Mouse (Mus musculus) liver, postnatal 0 days (tissue): ENCODE data around the gene Gm6899. TPM values are rescaled to one million over a fixed set of nuclear protein-coding genes. Genes with fewer than 3 reads are reported as not detected.
A peak's percentile ranks its signal among the peaks of the same experiment; 100 is the strongest.

Experiments used
- ATAC-seq: fragments of 200-750 bp; cut with Nextera tagmentation; 2 replicates; pipeline ENCODE4 v1.8.0; 2017; ENCODE audit warnings: mild to moderate bottlenecking, moderate library complexity
- DNase-seq: peaks from one replicate; pipeline ENCODE4 v3.0.0-alpha.2; 2016
- H3K27ac ChIP-seq: fragments of 300-500 bp; sonication (generic); 2 replicates; pipeline ENCODE4 v1.5.1; 2014; ENCODE audit warnings: antibody characterized with exemption, moderate library complexity, mild to moderate bottlenecking, low read depth
- H3K27me3 ChIP-seq: fragments of 300-500 bp; sonication (generic); 2 replicates; pipeline ENCODE4 v1.6.1; 2014; ENCODE audit warnings: low read length, control low read depth, mixed read lengths; ENCODE audit not compliant: insufficient read depth
- H3K36me3 ChIP-seq: fragments of 300-500 bp; sonication (generic); replicated peaks from 2 replicates; pipeline ENCODE4 v1.6.1; 2014; ENCODE audit warnings: mild to moderate bottlenecking, control low read depth, low read length, moderate library complexity, mixed read lengths; ENCODE audit not compliant: insufficient read depth
- H3K4me1 ChIP-seq: fragments of 300-500 bp; sonication (generic); 2 replicates; pipeline ENCODE4 v1.6.1; 2014; ENCODE audit warnings: antibody characterized with exemption, mild to moderate bottlenecking, control low read depth; ENCODE audit not compliant: insufficient read depth
- H3K4me2 ChIP-seq: fragments of 300-500 bp; sonication (generic); 2 replicates; pipeline ENCODE4 v1.6.1; 2014; ENCODE audit warnings: low read depth, mild to moderate bottlenecking, low read length, moderate library complexity, mixed read lengths
- H3K4me3 ChIP-seq: fragments of 300-500 bp; sonication (generic); 2 replicates; pipeline ENCODE4 v1.5.1; 2014; ENCODE audit warnings: low read depth, low read length
- H3K9ac ChIP-seq: fragments of 300-500 bp; sonication (generic); replicated peaks from 2 replicates; pipeline ENCODE4 v1.6.1; 2014; ENCODE audit warnings: mild to moderate bottlenecking, moderate library complexity
- H3K9me3 ChIP-seq: fragments of 300-500 bp; sonication (generic); 2 replicates; pipeline ENCODE4 v1.6.1; 2016; ENCODE audit warnings: mild to moderate bottlenecking, control low read depth, low read length, mixed read lengths
- CTCF ChIP-seq: sonication (generic); IDR thresholded peaks from 2 replicates; pipeline ENCODE4 v1.5.1; 2016; ENCODE audit warnings: antibody characterized with exemption, low read depth
- EP300 ChIP-seq: IDR thresholded peaks from 2 replicates; pipeline ENCODE4 v1.6.1; 2016; ENCODE audit warnings: antibody characterized with exemption, low read depth, mild to moderate bottlenecking
- WGBS: fragments of 180-500 bp; shearing (Covaris S2); extraction: QIAGEN DNeasy Blood & Tissue Kit; methylation state at CpG from one replicate; pipeline ENCODE4 v1.1.7; 2014; ENCODE audit not compliant: insufficient replicate concordance; 5-methylcytosine and 5-hydroxymethylcytosine counted together
- polyA plus RNA-seq: library from polyadenylated mRNA; unstranded; fragments of >200 nt; fragmentation: Nextera tagmentation; extraction: Ambion mirVana; gene quantifications from 2 replicates; pipeline ENCODE4 v1.2.1, GENCODE M21; 2015

Gm6899 gene
- polyA plus RNA-seq, 1 experiment from 2014 or later = not detected

- TF ChIP-seq EP300 = no peak
- no peak for TF ChIP-seq CTCF
- WGBS = 71% methylated on average over 1 of the region's 1 CpGs
- Histone ChIP-seq H3K9ac (no peak overlapping the region), H3K27ac (no peak overlapping the region), H3K4me3 (no peak overlapping the region), H3K4me2 (no peak overlapping the region), H3K36me3 (no peaks in the 10 kb centered on the region), H3K27me3 (no peaks in the 10 kb centered on the region), H3K9me3 (no peaks in the 10 kb centered on the region), H3K4me1 (no peaks in the 10 kb centered on the region)
- DNase-seq (no peak), ATAC-seq (no peak)
Observed at GRCm38 (mm10) chr11:26636239-26636638, 43.2 kb downstream of the Gm6899 start.

DNA sequence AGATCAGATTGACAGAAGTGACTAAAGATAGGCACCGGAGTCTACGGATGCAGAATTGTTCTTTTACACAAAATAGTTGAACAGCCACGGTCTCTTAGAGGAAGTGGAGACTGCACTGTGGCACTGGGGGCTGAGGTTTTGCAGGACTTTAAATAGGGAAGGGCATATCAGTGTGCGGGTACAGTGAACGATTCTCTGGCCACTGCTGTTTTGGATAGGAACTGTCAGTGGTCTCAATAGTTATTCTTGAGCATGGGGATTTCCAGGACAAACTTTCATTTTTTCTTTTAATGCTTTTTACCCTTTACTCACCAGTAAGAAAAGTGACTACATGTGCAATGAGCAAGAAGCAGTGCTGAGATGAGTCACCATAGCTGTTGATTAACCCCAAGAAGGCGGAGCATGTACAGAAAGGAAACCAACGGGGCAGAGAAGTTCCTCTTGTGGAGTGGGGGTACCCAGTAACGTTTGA, 47.3 kb downstream of the Gm6899 start:
- Histone ChIP-seq H3K27ac (peak overlapping the region; percentile 64), H3K36me3 (no peaks in the 10 kb centered on the region), H3K4me1 (no peaks in the 10 kb centered on the region), H3K4me3 (peak overlapping the region; percentile 3; the same call in 1 of the 2 replicates), H3K9ac (no peak overlapping the region), H3K4me2 (peak overlapping the region; percentile 43), H3K9me3 (no peaks in the 10 kb centered on the region), H3K27me3 (no peaks in the 10 kb centered on the region)
- peak; percentile 82 for ATAC-seq
- TF ChIP-seq CTCF = no peak
- no peak for TF ChIP-seq EP300
- 27% methylated on average over 8 of the region's 8 CpGs for WGBS
- DNase-seq = peak; percentile 18

GRCm38 (mm10) chr11:26642141-26642540, 49.1 kb downstream of the Gm6899 start:
- Histone ChIP-seq H3K4me3 (no peak overlapping the region), H3K4me1 (no peaks in the 10 kb centered on the region), H3K4me2 (no peak overlapping the region), H3K27ac (no peak overlapping the region), H3K27me3 (no peaks in the 10 kb centered on the region), H3K36me3 (no peaks in the 10 kb centered on the region), H3K9me3 (no peaks in the 10 kb centered on the region), H3K9ac (no peak overlapping the region)
- DNase-seq = no peak
- 71% methylated on average over 1 of the region's 1 CpGs for WGBS
- no peak for ATAC-seq
- TF ChIP-seq CTCF = no peak; the same call in 1 of the 2 replicates
- TF ChIP-seq EP300 = no peak

Other genes starting within 250 kb of the Gm6899 start
- 12.8 and 13.1 TPM in 2 replicates for gene Fancl, start 207.1 kb upstream of the Gm6899 start, polyA plus RNA-seq
- gene Vrk2, start 758 bp downstream of the Gm6899 start, polyA plus RNA-seq = 13.1 and 13.6 TPM in 2 replicates